Mouse (Mus musculus): Measurements from ENCODE around the gene Fndc4. TPM values are rescaled to one million over a fixed set of nuclear protein-coding genes. Genes with fewer than 3 reads are reported as not detected.

Fndc4 gene
- total and polyA plus RNA-seq, 2 experiments from 2014 or later: 122 to 187 TPM

DNA sequence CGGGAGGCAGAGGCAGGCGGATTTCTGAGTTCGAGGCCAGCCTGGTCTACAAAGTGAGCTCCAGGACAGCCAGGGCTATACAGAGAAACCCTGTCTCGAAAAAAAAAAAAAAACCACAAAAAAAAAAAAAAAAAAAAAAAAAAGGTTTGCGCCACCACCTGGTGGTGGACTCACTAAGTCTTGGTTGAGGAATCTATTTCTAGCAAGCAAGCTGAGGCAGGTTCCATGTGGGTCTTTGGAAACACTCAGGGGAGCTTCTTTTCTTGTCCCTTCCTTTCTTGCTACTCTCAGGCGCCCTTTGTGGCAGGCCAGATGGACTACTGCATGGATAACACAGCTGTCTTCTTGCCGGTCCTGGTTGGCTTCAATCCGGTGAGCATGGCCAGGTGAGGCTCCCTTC is 6.0 kb upstream of the Fndc4 start:
- H3K9ac ChIP-seq (replicated peaks; ENCODE audit: low read length): no peak overlapping the region
- no peak for ATAC-seq
- no peak overlapping the region for H3K27ac ChIP-seq
- H3K36me3 ChIP-seq (ENCODE audit: insufficient read depth, low read length): no peaks in the 10 kb centered on the region
- 73% methylated on average over 8 of the region's 8 CpGs for WGBS
- H3K4me3 ChIP-seq (ENCODE audit: low read length): no peak overlapping the region
- TF ChIP-seq CTCF (IDR thresholded peaks at IDR 0.05; ENCODE audit: low read depth): no peak
- no peak for DNase-seq (ENCODE audit: low spot score)
- no peaks in the 10 kb centered on the region for H3K27me3 ChIP-seq (ENCODE audit: insufficient read depth, low read length)
- no peak overlapping the region for H3K4me2 ChIP-seq (ENCODE audit: low read depth, low read length)
- H3K4me1 ChIP-seq (ENCODE audit: insufficient read depth, low read length): no peaks in the 10 kb centered on the region
- H3K9me3 ChIP-seq (ENCODE audit: low read length): no peaks in the 10 kb centered on the region

DNA sequence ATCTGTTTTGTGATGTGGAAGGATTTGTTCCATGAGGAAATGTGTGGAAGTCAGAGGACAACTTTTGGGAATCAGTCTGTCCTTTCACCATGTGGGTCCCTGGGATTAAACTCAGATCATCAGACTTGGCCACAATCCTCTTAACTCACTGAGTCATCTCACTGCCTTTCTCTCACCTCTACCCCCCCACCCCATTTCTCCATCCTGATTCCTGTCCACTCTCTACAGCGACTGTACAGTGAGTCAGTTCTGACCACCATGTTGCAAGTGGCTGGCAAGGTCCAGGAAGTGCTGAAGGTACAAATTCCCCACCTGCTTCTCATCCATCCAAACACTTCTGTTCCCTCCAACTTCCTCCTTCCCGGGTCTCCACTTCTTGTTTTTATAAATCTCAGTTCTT is 2.6 kb upstream of the Fndc4 start:
- Histone ChIP-seq H3K4me1 (ENCODE audit: insufficient read depth, low read length) (peaks cover 4% of the 10 kb centered on the region; the same call in 1 of the 2 replicates), H3K9me3 (ENCODE audit: low read length) (no peaks in the 10 kb centered on the region), H3K36me3 (ENCODE audit: insufficient read depth, low read length) (peaks cover 4% of the 10 kb centered on the region; the same call in 1 of the 2 replicates), H3K4me3 (ENCODE audit: low read length) (no peak overlapping the region), H3K27ac (no peak overlapping the region), H3K4me2 (ENCODE audit: low read depth, low read length) (no peak overlapping the region), H3K9ac (replicated peaks; ENCODE audit: low read length) (no peak overlapping the region), H3K27me3 (ENCODE audit: insufficient read depth, low read length) (no peaks in the 10 kb centered on the region)
- no peak for TF ChIP-seq CTCF (IDR thresholded peaks at IDR 0.05; ENCODE audit: low read depth)
- DNase-seq (ENCODE audit: low spot score) (no peak), ATAC-seq (no peak)
- 78% methylated on average over 2 of the region's 2 CpGs for WGBS

DNA sequence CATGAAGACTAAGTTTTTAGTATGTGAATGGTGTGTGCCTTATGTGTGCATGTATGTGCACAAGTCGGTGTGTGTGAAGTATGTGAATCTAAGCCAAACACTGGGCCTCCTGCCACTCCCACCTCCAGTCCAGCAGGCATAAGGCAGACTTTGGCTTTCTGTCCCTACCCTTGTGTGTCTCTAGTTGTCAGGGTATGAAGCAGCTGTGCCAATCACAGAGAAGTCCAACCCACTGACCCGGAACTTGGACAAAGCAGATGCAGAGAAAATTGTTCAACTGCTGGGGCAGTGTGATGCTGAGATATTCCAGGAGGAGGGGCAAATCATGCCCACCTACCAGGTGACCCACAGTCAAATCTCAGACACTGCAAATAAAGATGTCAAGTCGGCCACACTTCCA is 2.1 kb upstream of the Fndc4 start:
- DNase-seq (ENCODE audit: low spot score): no peak
- Histone ChIP-seq H3K4me2 (ENCODE audit: low read depth, low read length) (no peak overlapping the region), H3K4me1 (ENCODE audit: insufficient read depth, low read length) (peaks cover 4% of the 10 kb centered on the region; the same call in 1 of the 2 replicates), H3K27ac (no peak overlapping the region), H3K9me3 (ENCODE audit: low read length) (no peaks in the 10 kb centered on the region), H3K9ac (replicated peaks; ENCODE audit: low read length) (no peak overlapping the region), H3K27me3 (ENCODE audit: insufficient read depth, low read length) (no peaks in the 10 kb centered on the region), H3K36me3 (ENCODE audit: insufficient read depth, low read length) (peaks cover 9% of the 10 kb centered on the region; the same call in 1 of the 2 replicates), H3K4me3 (ENCODE audit: low read length) (no peak overlapping the region)
- no peak for TF ChIP-seq CTCF (IDR thresholded peaks at IDR 0.05; ENCODE audit: low read depth)
- 75% methylated on average over 3 of the region's 3 CpGs for WGBS
- ATAC-seq: no peak

DNA sequence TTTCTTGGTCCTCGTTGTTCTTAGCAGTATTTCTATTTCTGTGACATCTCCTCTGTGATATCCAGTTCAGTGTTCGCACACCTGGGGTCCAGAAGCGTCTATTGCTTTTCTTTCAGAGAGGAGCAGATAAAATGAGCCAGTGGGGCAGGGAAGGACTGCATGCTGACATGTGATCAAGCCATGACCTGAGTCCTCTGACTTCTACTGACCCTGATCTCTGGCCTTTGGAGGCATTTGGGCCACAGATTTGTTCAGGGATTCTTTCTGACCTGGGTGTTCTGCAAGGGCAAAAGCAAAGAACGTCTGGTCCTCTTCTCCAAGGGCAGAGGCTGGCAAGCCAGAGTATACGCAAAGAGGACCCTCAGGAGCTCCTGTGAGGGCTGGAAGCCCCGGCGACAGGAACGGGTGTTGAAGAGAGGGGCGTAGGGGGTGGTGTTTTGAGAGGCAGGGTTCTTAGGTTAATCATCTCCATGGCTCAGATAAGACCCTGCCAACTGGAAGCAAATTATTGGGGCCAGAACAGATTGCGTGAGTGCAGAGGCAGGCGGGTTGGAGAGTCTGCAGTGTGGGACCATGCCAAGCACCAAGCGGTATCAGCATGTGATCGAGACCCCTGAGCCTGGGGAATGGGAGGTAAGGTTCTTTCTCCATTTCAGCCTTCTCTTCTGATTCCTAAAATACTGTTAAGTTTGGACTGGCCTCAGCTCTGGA is 1.3 kb upstream of the Fndc4 start, which contains the start of gene Gckr:
Gene Gckr, plus strand, starts transcription at position 397 of the 711 bp plus-strand sequence.
- Histone ChIP-seq H3K36me3 (ENCODE audit: insufficient read depth, low read length) (peaks cover 16% of the 10 kb centered on the region; the same call in 1 of the 2 replicates), H3K27me3 (ENCODE audit: insufficient read depth, low read length) (no peaks in the 10 kb centered on the region), H3K4me3 (ENCODE audit: low read length) (peak within 1 kb of the TSS; percentile 85), H3K4me1 (ENCODE audit: insufficient read depth, low read length) (peaks cover 4% of the 10 kb centered on the region; the same call in 1 of the 2 replicates), H3K4me2 (ENCODE audit: low read depth, low read length) (peak within 1 kb of the TSS; percentile 91), H3K9ac (replicated peaks; ENCODE audit: low read length) (no peak within 1 kb of the TSS; the same call in 1 of the 2 replicates), H3K27ac (peak within 1 kb of the TSS; percentile 89; the same call in 1 of the 2 replicates), H3K9me3 (ENCODE audit: low read length) (no peaks in the 10 kb centered on the region)
- DNase-seq (ENCODE audit: low spot score) (no peak), ATAC-seq (no peak)
- TF ChIP-seq CTCF (IDR thresholded peaks at IDR 0.05; ENCODE audit: low read depth): no peak
- 65% methylated on average over 13 of the region's 13 CpGs for WGBS

DNA sequence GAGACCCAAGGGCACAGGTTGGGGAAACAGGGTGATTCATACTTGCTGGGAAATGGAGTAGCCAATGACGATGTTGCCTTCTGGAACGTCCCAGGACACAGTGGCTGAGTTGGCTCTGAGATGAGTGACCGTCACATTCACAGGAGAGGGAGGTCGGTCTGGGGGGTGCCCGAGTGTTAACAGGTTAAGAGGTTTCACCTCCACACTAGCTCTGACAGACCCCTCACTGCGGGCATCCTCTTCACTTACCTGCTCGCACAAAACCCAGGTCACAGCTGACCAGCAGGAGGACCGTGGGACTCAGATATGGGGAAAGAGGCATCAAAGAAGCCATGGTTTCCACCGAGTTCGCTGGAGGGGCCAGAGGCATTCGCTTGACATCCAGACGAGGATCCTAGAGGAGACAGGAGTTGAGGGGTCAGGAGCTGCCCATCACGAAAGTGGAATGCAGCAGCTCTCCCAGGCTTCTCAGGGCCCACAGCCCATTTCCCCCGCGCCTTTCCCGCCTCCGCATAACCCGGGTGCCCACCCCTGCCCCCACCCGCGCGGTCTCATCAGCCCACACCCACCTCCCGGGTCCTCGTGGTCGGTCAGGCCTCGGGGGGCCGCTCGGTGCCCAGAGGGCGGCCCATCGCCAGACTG is 795 bp downstream of the Fndc4 start:
- Histone ChIP-seq H3K36me3 (ENCODE audit: insufficient read depth, low read length) (peaks cover 17% of the 10 kb centered on the region; the same call in 1 of the 2 replicates), H3K9me3 (ENCODE audit: low read length) (no peaks in the 10 kb centered on the region), H3K4me1 (ENCODE audit: insufficient read depth, low read length) (peaks cover 4% of the 10 kb centered on the region; the same call in 1 of the 2 replicates), H3K27ac (peak overlapping the region; percentile 89), H3K4me2 (ENCODE audit: low read depth, low read length) (peak overlapping the region; percentile 91), H3K4me3 (ENCODE audit: low read length) (peak overlapping the region; percentile 85), H3K27me3 (ENCODE audit: insufficient read depth, low read length) (no peaks in the 10 kb centered on the region), H3K9ac (replicated peaks; ENCODE audit: low read length) (peak overlapping the region; percentile 95)
- WGBS: 6% methylated on average over 29 of the region's 29 CpGs
- peak; percentile 36 for DNase-seq (ENCODE audit: low spot score)
- no peak; the same call in 1 of the 2 replicates for ATAC-seq
- peak; percentile 24; the same call in 1 of the 2 replicates for TF ChIP-seq CTCF (IDR thresholded peaks at IDR 0.05; ENCODE audit: low read depth)

DNA sequence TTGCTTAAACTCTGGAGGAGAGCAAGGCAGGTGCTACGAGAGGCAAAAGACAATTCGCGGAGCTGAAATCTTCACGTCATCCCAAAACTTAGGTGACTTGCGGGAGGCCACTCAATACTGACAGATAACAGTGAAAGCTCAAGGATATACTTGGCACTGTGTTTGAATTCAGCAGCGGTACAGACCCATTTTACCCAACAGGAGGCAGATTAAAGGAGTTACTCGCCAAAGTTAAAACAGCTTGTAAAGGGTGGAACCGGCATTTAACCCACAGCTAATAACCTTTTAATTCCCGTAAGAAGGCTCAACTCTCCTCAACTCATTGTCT is 4.6 kb downstream of the Fndc4 start:
- Histone ChIP-seq H3K4me1 (ENCODE audit: insufficient read depth, low read length) (peaks cover 4% of the 10 kb centered on the region; the same call in 1 of the 2 replicates), H3K4me3 (ENCODE audit: low read length) (peak overlapping the region; percentile 46), H3K27me3 (ENCODE audit: insufficient read depth, low read length) (no peaks in the 10 kb centered on the region), H3K9me3 (ENCODE audit: low read length) (no peaks in the 10 kb centered on the region), H3K36me3 (ENCODE audit: insufficient read depth, low read length) (peaks cover 22% of the 10 kb centered on the region; the same call in 1 of the 2 replicates), H3K4me2 (ENCODE audit: low read depth, low read length) (peak overlapping the region; percentile 89), H3K27ac (peak overlapping the region; percentile 68), H3K9ac (replicated peaks; ENCODE audit: low read length) (peak overlapping the region; percentile 50)
- WGBS: 4% methylated on average over 9 of the region's 9 CpGs
- ATAC-seq (no peak; the same call in 1 of the 2 replicates), DNase-seq (ENCODE audit: low spot score) (no peak)
- TF ChIP-seq CTCF (IDR thresholded peaks at IDR 0.05; ENCODE audit: low read depth): no peak
